Mouse (Mus musculus) ovary, adult 10 weeks (tissue): Measurements from ENCODE around the gene F2rl2. TPM values are rescaled to one million over a fixed set of nuclear protein-coding genes. Genes with fewer than 3 reads are reported as not detected.

Experiments
- polyA plus RNA-seq: library from polyadenylated mRNA; stranded (reverse); fragments of 350-450 nt; fragmentation: Illumina TruSeq; extraction: RNeasy Lipid Tissue Mini Kit (QIAGEN cat#74804); gene quantifications from one replicate; pipeline ENCODE4 v1.2.3, GENCODE M21; 2014

The F2rl2 gene
- not detected for polyA plus RNA-seq

DNA sequence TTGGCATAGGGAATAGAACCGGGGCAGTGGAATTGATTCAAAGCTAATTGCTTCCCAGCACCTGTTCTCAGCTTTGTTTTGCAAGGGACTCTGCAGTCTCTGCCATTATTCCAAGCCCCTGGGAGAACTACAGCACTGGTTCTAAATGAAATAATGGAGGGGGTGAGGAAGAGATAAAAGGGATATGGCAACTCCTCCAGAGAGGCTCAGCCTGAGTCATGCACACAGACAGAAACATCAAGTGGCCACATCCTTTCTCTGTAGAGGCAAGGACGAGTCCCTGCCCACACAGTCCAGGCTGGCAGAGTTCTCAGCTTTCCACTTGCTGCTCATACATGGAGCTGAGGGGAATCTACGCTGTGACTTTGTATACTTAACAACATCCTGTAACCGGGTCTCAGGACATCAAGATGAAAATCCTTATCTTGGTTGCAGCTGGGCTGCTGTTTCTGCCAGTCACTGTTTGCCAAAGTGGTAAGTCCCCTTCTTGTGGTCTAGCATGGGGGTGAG lies at the start of gene F2rl2:
Gene F2rl2, plus strand, starts transcription at position 200 of the 510 bp plus-strand sequence.

Other genes with a start within 250 kb of the F2rl2 start
- not detected for gene S100z, start 218.1 kb upstream of the F2rl2 start, polyA plus RNA-seq
- 2.1 TPM for gene F2rl1, start 171.6 kb upstream of the F2rl2 start, polyA plus RNA-seq
- gene F2r, start 78.4 kb upstream of the F2rl2 start, polyA plus RNA-seq, result 45.3 TPM
- gene Iqgap2, start 195.1 kb downstream of the F2rl2 start, polyA plus RNA-seq, result 43.6 TPM